Mouse (Mus musculus) 3T3-L1 (cell line): ENCODE measurements around the gene Krtap3-1.

ENCODE experiments used
- DNase-seq: peaks from one replicate; pipeline ENCODE4 v3.0.0-alpha.2; 2015; ENCODE audit warnings: low read depth, low spot score

The Krtap3-1 gene

DNA sequence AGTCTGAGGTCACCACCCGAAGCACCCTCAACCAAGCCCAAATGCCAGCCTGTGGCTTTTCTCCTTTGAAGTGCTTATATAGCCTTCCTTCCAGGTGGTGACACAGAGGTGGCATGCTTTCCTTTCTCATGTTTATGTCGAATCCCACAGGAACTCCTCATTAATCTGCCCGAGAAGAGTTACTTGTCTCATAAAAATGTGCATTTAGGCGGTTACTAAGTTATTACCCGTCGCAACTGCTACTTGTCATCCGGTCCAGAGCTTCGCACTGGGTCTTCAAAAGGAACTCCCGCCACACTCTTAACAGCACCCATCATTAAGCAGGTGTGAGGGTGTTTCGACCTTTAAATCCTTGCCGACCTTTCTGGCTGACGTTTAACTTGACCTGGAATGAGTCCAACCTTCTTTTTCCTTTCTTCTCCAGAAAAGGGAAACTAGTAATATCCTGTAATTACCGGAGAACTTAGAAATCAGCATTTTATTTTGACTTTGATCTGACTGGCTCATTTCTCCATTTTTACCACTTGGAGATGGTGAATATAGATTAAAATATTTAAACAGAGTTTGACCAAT, 45.1 kb downstream of the Krtap3-1 start, which contains the start of gene Krt39:
Gene Krt39, minus strand, starts transcription at position 51 of the 573 bp plus-strand sequence.
- DNase-seq, result no peak
